Mouse (Mus musculus): ENCODE data around the gene Kcnd2. TPM values are rescaled to one million over a fixed set of nuclear protein-coding genes. Genes with fewer than 3 reads are reported as not detected.

Kcnd2 gene
- polyA plus RNA-seq, 1 experiment from 2014 or later = 4.1 TPM

DNA sequence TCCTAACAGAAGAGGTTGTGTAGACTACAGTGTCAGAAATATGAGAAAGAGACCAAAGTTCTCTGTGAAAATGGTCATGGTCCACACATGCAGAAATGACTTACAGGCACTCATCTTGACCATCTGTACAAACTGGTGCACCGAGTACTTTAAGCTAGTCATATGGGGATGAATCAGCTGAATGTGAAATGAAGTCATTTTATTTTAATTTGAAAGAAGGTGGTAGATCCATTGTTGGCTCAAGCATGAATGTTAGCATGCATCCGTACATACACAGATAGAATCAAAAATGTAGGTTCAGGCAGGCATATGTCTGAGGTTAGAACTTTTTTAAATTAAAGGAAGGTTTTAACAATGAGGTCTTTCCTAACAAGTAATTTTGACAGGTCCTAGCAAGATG is 273.2 kb downstream of the Kcnd2 start:
- H3K4me1 ChIP-seq (ENCODE audit: control insufficient read depth, insufficient read depth, low read length) = no peaks in the 10 kb centered on the region
- WGBS = 81% methylated on average over 2 of the region's 2 CpGs
- H3K4me2 ChIP-seq (replicated peaks; ENCODE audit: low read depth, low read length) = no peak overlapping the region

DNA sequence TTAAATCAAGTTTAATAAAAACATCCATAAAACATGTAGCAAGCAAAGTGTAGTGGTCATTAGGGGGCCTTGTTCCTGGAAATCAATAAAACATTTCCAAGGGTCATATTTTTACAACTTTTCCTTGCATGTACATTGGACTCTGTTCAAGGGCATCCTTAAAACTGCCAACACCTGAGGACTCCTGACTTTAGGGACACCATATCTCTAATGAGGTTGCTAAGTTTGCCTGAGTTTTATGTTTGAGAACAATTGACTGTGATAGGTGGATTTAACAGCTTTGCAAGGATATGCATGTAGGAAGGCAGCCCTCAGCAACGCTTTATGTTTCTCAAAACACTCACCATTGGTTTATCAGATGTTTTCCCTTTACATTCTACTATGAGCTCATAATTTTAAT is 287.6 kb downstream of the Kcnd2 start:
- Histone ChIP-seq H3K9ac (ENCODE audit: low read depth, low read length) (no peak overlapping the region), H3K27ac (ENCODE audit: low read depth, low read length) (no peak overlapping the region), H3K4me2 (replicated peaks; ENCODE audit: low read depth, low read length) (no peak overlapping the region), H3K27me3 (ENCODE audit: control insufficient read depth, insufficient read depth, low read length) (no peaks in the 10 kb centered on the region), H3K36me3 (ENCODE audit: control insufficient read depth, insufficient read depth, low read length) (no peaks in the 10 kb centered on the region), H3K4me3 (ENCODE audit: low read length) (no peak overlapping the region), H3K4me1 (ENCODE audit: control insufficient read depth, insufficient read depth, low read length) (no peaks in the 10 kb centered on the region), H3K9me3 (ENCODE audit: control insufficient read depth, low read length) (no peaks in the 10 kb centered on the region)
- WGBS = 68% methylated on average over 1 of the region's 1 CpGs
- no peak for ATAC-seq (ENCODE audit: low FRiP score, low TSS enrichment)

More for the DNA sequence above, 273.2 kb downstream of the Kcnd2 start:
- no peak overlapping the region for H3K27ac ChIP-seq (ENCODE audit: low read depth, low read length)
- H3K36me3 ChIP-seq (ENCODE audit: control insufficient read depth, insufficient read depth, low read length) = no peaks in the 10 kb centered on the region
- H3K27me3 ChIP-seq (ENCODE audit: control insufficient read depth, insufficient read depth, low read length) = no peaks in the 10 kb centered on the region
- no peak overlapping the region for H3K4me3 ChIP-seq (ENCODE audit: low read length)
- no peak for ATAC-seq (ENCODE audit: low FRiP score, low TSS enrichment)
- no peaks in the 10 kb centered on the region for H3K9me3 ChIP-seq (ENCODE audit: control insufficient read depth, low read length)
- no peak overlapping the region for H3K9ac ChIP-seq (ENCODE audit: low read depth, low read length)

DNA sequence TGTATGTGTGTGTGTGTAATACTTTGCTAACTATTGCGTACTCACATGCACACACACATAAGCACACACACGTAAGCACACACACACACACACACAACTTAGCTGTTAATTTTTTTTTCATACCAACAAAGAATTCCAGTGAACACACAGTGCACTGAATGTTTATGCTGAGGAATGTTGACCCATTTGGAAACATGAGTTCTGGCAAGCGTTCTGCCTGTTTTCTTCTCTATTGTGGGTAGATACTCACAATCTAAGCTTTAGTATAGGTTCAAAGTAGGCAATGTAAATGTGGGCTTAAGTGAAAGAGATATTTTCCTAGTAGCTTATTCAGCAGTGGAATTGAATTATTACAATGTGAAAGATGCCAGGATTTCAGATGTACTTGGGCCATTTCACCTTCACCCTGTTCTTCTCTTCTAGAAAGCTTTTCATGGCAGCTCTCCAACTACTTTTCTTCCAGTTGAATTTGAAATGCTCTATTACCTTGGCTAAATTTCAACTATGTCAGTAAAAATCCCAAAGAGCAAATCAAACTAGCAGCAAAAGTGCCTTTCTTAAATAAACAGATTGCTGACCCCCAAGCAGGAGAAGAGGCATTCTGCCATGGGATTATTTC is 295.4 kb downstream of the Kcnd2 start:
- Histone ChIP-seq H3K9me3 (ENCODE audit: control insufficient read depth, low read length) (no peaks in the 10 kb centered on the region), H3K4me3 (ENCODE audit: low read length) (no peak overlapping the region), H3K9ac (ENCODE audit: low read depth, low read length) (no peak overlapping the region), H3K36me3 (ENCODE audit: control insufficient read depth, insufficient read depth, low read length) (no peaks in the 10 kb centered on the region), H3K4me1 (ENCODE audit: control insufficient read depth, insufficient read depth, low read length) (no peaks in the 10 kb centered on the region), H3K27ac (ENCODE audit: low read depth, low read length) (no peak overlapping the region), H3K27me3 (ENCODE audit: control insufficient read depth, insufficient read depth, low read length) (no peaks in the 10 kb centered on the region), H3K4me2 (replicated peaks; ENCODE audit: low read depth, low read length) (no peak overlapping the region)
- WGBS = 77% methylated on average over 3 of the region's 3 CpGs
- ATAC-seq (ENCODE audit: low FRiP score, low TSS enrichment) = no peak

DNA sequence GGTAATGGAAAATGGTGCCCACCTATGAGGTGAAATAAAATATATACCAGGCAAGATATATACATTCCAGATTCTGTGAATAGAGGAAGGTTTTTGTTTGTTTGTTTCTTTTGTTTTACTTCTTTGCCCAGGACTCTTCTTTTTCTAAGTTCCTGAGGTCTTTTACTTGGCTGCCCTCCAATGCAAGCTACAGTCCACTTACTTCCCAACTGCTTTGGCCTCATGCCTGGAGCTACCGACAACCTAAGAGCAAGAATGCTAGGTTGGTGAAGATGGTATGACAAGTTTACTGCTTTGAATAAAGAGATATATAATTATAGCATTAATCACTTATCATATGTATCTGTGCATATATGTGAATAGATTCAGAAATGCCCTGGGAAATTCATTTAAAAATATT is 305.0 kb downstream of the Kcnd2 start:
- no peak overlapping the region for H3K4me3 ChIP-seq (ENCODE audit: low read length)
- no peak overlapping the region for H3K27ac ChIP-seq (ENCODE audit: low read depth, low read length)
- H3K9ac ChIP-seq (ENCODE audit: low read depth, low read length) = no peak overlapping the region
- H3K4me1 ChIP-seq (ENCODE audit: control insufficient read depth, insufficient read depth, low read length) = no peaks in the 10 kb centered on the region
- no peaks in the 10 kb centered on the region for H3K27me3 ChIP-seq (ENCODE audit: control insufficient read depth, insufficient read depth, low read length)
- no peaks in the 10 kb centered on the region for H3K36me3 ChIP-seq (ENCODE audit: control insufficient read depth, insufficient read depth, low read length)
- WGBS = 69% methylated on average over 1 of the region's 1 CpGs
- ATAC-seq (ENCODE audit: low FRiP score, low TSS enrichment) = no peak
- H3K9me3 ChIP-seq (ENCODE audit: control insufficient read depth, low read length) = no peaks in the 10 kb centered on the region
- no peak overlapping the region for H3K4me2 ChIP-seq (replicated peaks; ENCODE audit: low read depth, low read length)

GRCm38 (mm10) chr6:21527489-21528074 is 312.3 kb downstream of the Kcnd2 start:
- Histone ChIP-seq H3K36me3 (ENCODE audit: control insufficient read depth, insufficient read depth, low read length) (no peaks in the 10 kb centered on the region), H3K27me3 (ENCODE audit: control insufficient read depth, insufficient read depth, low read length) (no peaks in the 10 kb centered on the region), H3K9me3 (ENCODE audit: control insufficient read depth, low read length) (no peaks in the 10 kb centered on the region), H3K9ac (ENCODE audit: low read depth, low read length) (no peak overlapping the region), H3K4me3 (ENCODE audit: low read length) (no peak overlapping the region), H3K27ac (ENCODE audit: low read depth, low read length) (no peak overlapping the region), H3K4me2 (replicated peaks; ENCODE audit: low read depth, low read length) (no peak overlapping the region), H3K4me1 (ENCODE audit: control insufficient read depth, insufficient read depth, low read length) (no peaks in the 10 kb centered on the region)
- 89% methylated on average over 1 of the region's 1 CpGs for WGBS
- no peak for ATAC-seq (ENCODE audit: low FRiP score, low TSS enrichment)

GRCm38 (mm10) chr6:21534009-21534408 is 318.7 kb downstream of the Kcnd2 start:
- no peak overlapping the region for H3K27ac ChIP-seq (ENCODE audit: low read depth, low read length)

GRCm38 (mm10) chr6:21534820-21535219 is 319.5 kb downstream of the Kcnd2 start:
- Histone ChIP-seq H3K27me3 (ENCODE audit: control insufficient read depth, insufficient read depth, low read length) (no peaks in the 10 kb centered on the region), H3K4me3 (ENCODE audit: low read length) (no peak overlapping the region), H3K4me1 (ENCODE audit: control insufficient read depth, insufficient read depth, low read length) (no peaks in the 10 kb centered on the region), H3K27ac (ENCODE audit: low read depth, low read length) (no peak overlapping the region), H3K9ac (ENCODE audit: low read depth, low read length) (no peak overlapping the region), H3K9me3 (ENCODE audit: control insufficient read depth, low read length) (no peaks in the 10 kb centered on the region), H3K4me2 (replicated peaks; ENCODE audit: low read depth, low read length) (no peak overlapping the region), H3K36me3 (ENCODE audit: control insufficient read depth, insufficient read depth, low read length) (no peaks in the 10 kb centered on the region)
- WGBS = 42% methylated on average over 1 of the region's 1 CpGs
- ATAC-seq (ENCODE audit: low FRiP score, low TSS enrichment) = no peak; the same call in 1 of the 2 replicates

More at GRCm38 (mm10) chr6:21534009-21534408, 318.7 kb downstream of the Kcnd2 start:
- WGBS = 80% methylated on average over 2 of the region's 2 CpGs
- no peaks in the 10 kb centered on the region for H3K9me3 ChIP-seq (ENCODE audit: control insufficient read depth, low read length)
- no peaks in the 10 kb centered on the region for H3K4me1 ChIP-seq (ENCODE audit: control insufficient read depth, insufficient read depth, low read length)
- no peak overlapping the region for H3K4me2 ChIP-seq (replicated peaks; ENCODE audit: low read depth, low read length)
- no peaks in the 10 kb centered on the region for H3K36me3 ChIP-seq (ENCODE audit: control insufficient read depth, insufficient read depth, low read length)
- no peaks in the 10 kb centered on the region for H3K27me3 ChIP-seq (ENCODE audit: control insufficient read depth, insufficient read depth, low read length)
- no peak for ATAC-seq (ENCODE audit: low FRiP score, low TSS enrichment)
- H3K4me3 ChIP-seq (ENCODE audit: low read length) = no peak overlapping the region
- H3K9ac ChIP-seq (ENCODE audit: low read depth, low read length) = no peak overlapping the region

- Histone ChIP-seq H3K27ac (ENCODE audit: low read depth, low read length) (no peak overlapping the region), H3K36me3 (ENCODE audit: control insufficient read depth, insufficient read depth, low read length) (no peaks in the 10 kb centered on the region), H3K4me2 (replicated peaks; ENCODE audit: low read depth, low read length) (no peak overlapping the region), H3K9me3 (ENCODE audit: control insufficient read depth, low read length) (no peaks in the 10 kb centered on the region), H3K4me1 (ENCODE audit: control insufficient read depth, insufficient read depth, low read length) (no peaks in the 10 kb centered on the region), H3K4me3 (ENCODE audit: low read length) (no peak overlapping the region), H3K27me3 (ENCODE audit: control insufficient read depth, insufficient read depth, low read length) (no peaks in the 10 kb centered on the region), H3K9ac (ENCODE audit: low read depth, low read length) (no peak overlapping the region)
- no peak for ATAC-seq (ENCODE audit: low FRiP score, low TSS enrichment)
- WGBS = 74% methylated on average over 9 of the region's 9 CpGs
Observed at GRCm38 (mm10) chr6:21551501-21551900, 336.2 kb downstream of the Kcnd2 start.

- H3K4me3 ChIP-seq (ENCODE audit: low read length) = no peak overlapping the region
- H3K27ac ChIP-seq (ENCODE audit: low read depth, low read length) = no peak overlapping the region
- no peaks in the 10 kb centered on the region for H3K27me3 ChIP-seq (ENCODE audit: control insufficient read depth, insufficient read depth, low read length)
- H3K36me3 ChIP-seq (ENCODE audit: control insufficient read depth, insufficient read depth, low read length) = no peaks in the 10 kb centered on the region
- no peak for ATAC-seq (ENCODE audit: low FRiP score, low TSS enrichment)
- no peak overlapping the region for H3K4me2 ChIP-seq (replicated peaks; ENCODE audit: low read depth, low read length)
- H3K4me1 ChIP-seq (ENCODE audit: control insufficient read depth, insufficient read depth, low read length) = no peaks in the 10 kb centered on the region
- no peaks in the 10 kb centered on the region for H3K9me3 ChIP-seq (ENCODE audit: control insufficient read depth, low read length)
- no peak overlapping the region for H3K9ac ChIP-seq (ENCODE audit: low read depth, low read length)
- 29% methylated on average over 6 of the region's 6 CpGs for WGBS
Observed at GRCm38 (mm10) chr6:21570964-21571363, 355.7 kb downstream of the Kcnd2 start.
